Comparison of ENCODE assay signal across 33 mouse cellular contexts in genomic region chr7:100132379-100132778, GRCm38 (mm10). TPM values are rescaled to one million over a fixed set of nuclear protein-coding genes. Genes with fewer than 3 reads are reported as not detected.
DNase-seq lines count a peak whose midpoint lies in the region; ATAC-seq and TF ChIP-seq lines count a peak whose summit lies in the region.
"Had no signal": no experiment of that assay in that cellular context is flagged by ENCODE, and none has a peak within 500 bp of the region (broad histone marks: within the 10 kb centered on the region; RNA-seq: fewer than 3 reads in every experiment).

No protein-coding gene starts in this region.

- ATAC-seq in stomach, embryonic 16.5 days (ENCODE audit: insufficient read depth, low FRiP score), result peak; percentile 13; the same call in 1 of the 2 replicates
- ATAC-seq in stomach, postnatal 0 days (ENCODE audit: low FRiP score, low TSS enrichment), result no peak
- peak; percentile 45; the same call in 1 of the 2 replicates for ATAC-seq in intestine, embryonic 15.5 days
- ATAC-seq in limb, embryonic 14.5 days (ENCODE audit: low FRiP score, low read depth), result peak; percentile 30; the same call in 1 of the 2 replicates
- ATAC-seq in neural tube, embryonic 15.5 days (ENCODE audit: low FRiP score), result no peak
- ATAC-seq: CD4-positive, CD25-positive, alpha-beta regulatory T cell, adult 4 months; forebrain, postnatal 0 days; lung, postnatal 0 days; midbrain, embryonic 13.5 days had no signal

- no peak for TF ChIP-seq CTCF in stomach, postnatal 0 days (IDR thresholded peaks at IDR 0.05; ENCODE audit: low read depth)

- no peaks in the 10 kb centered on the region for H3K27me3 ChIP-seq in stomach, embryonic 16.5 days (ENCODE audit: control insufficient read depth, insufficient read depth, low read length)
- H3K27me3 ChIP-seq in stomach, postnatal 0 days (ENCODE audit: control insufficient read depth, insufficient read depth, low read length), result no peaks in the 10 kb centered on the region
- no peaks in the 10 kb centered on the region for H3K27me3 ChIP-seq in intestine, embryonic 15.5 days (replicated peaks)
- H3K27me3 ChIP-seq in limb, embryonic 14.5 days (ENCODE audit: control insufficient read depth, insufficient read depth, low read length), result no peaks in the 10 kb centered on the region
- H3K27me3 ChIP-seq in neural tube, embryonic 15.5 days (replicated peaks), result no peaks in the 10 kb centered on the region
- H3K27me3 ChIP-seq: embryonic facial prominence, embryonic 13.5 days; forebrain, embryonic 12.5 days; liver, embryonic 13.5 days; midbrain, embryonic 13.5 days; neural tube, embryonic 13.5 days; stomach, embryonic 15.5 days had no signal

- H3K9me3 ChIP-seq in stomach, embryonic 16.5 days (replicated peaks; ENCODE audit: control insufficient read depth, low read length), result no peaks in the 10 kb centered on the region
- H3K9me3 ChIP-seq in stomach, postnatal 0 days (ENCODE audit: control insufficient read depth, low read length), result no peaks in the 10 kb centered on the region
- H3K9me3 ChIP-seq in intestine, embryonic 15.5 days, result no peaks in the 10 kb centered on the region
- no peaks in the 10 kb centered on the region for H3K9me3 ChIP-seq in limb, embryonic 14.5 days (ENCODE audit: control insufficient read depth, low read length)
- no peaks in the 10 kb centered on the region for H3K9me3 ChIP-seq in neural tube, embryonic 15.5 days (replicated peaks)
- H3K9me3 ChIP-seq: embryonic facial prominence, embryonic 13.5 days; forebrain, embryonic 12.5 days; liver, embryonic 13.5 days; midbrain, embryonic 13.5 days; neural tube, embryonic 13.5 days; stomach, embryonic 15.5 days had no signal

- no peak for DNase-seq in stomach, postnatal 0 days (ENCODE audit: low spot score)
- DNase-seq in limb, embryonic 14.5 days (ENCODE audit: low spot score), result no peak
- DNase-seq in urinary bladder, adult 18-20 months (ENCODE audit: low spot score in 2 of 2), result no peak
- no peak for DNase-seq in heart, postnatal 10 days
- DNase-seq: adrenal gland, postnatal 25 days; cerebellum, adult 2 months; cerebellum, postnatal 25 days; forebrain, postnatal 0 days; gastrocnemius, postnatal 10 days; heart, postnatal 4 days; kidney, adult 8-10 months; kidney, postnatal 4 days; layer of hippocampus, postnatal 36 days; left cerebral cortex, postnatal 4 days; liver, embryonic 13.5 days; lung, adult 18-20 months; lung, postnatal 4 days; thymus, adult 18-20 months; thymus, postnatal 36 days had no signal

- 78% methylated on average over 1 of the region's 1 CpGs for WGBS in stomach, embryonic 16.5 days
- WGBS in stomach, postnatal 0 days, result 80% methylated on average over 1 of the region's 1 CpGs
- WGBS in intestine, embryonic 15.5 days, result 47% methylated on average over 1 of the region's 1 CpGs
- 50% methylated on average over 1 of the region's 1 CpGs for WGBS in limb, embryonic 14.5 days
- 74% methylated on average over 1 of the region's 1 CpGs for WGBS in neural tube, embryonic 15.5 days

- no peaks in the 10 kb centered on the region for H3K36me3 ChIP-seq in stomach, embryonic 16.5 days (ENCODE audit: control insufficient read depth, insufficient read depth, low read length)
- H3K36me3 ChIP-seq in stomach, postnatal 0 days (ENCODE audit: control insufficient read depth, insufficient read depth, low read length), result no peaks in the 10 kb centered on the region
- no peaks in the 10 kb centered on the region for H3K36me3 ChIP-seq in intestine, embryonic 15.5 days
- H3K36me3 ChIP-seq in limb, embryonic 14.5 days (ENCODE audit: control insufficient read depth, insufficient read depth, low read length), result no peaks in the 10 kb centered on the region
- H3K36me3 ChIP-seq in neural tube, embryonic 15.5 days, result no peaks in the 10 kb centered on the region
- H3K36me3 ChIP-seq: embryonic facial prominence, embryonic 13.5 days; forebrain, embryonic 12.5 days; liver, embryonic 13.5 days; midbrain, embryonic 13.5 days; neural tube, embryonic 13.5 days; stomach, embryonic 15.5 days had no signal

- H3K27ac ChIP-seq in stomach, embryonic 16.5 days (ENCODE audit: low read length), result no peak overlapping the region
- H3K27ac ChIP-seq in stomach, postnatal 0 days (replicated peaks), result no peak overlapping the region
- no peak overlapping the region for H3K27ac ChIP-seq in intestine, embryonic 15.5 days
- no peak overlapping the region; the same call in 1 of the 2 replicates for H3K27ac ChIP-seq in limb, embryonic 14.5 days (replicated peaks; ENCODE audit: low read depth, low read length)
- H3K27ac ChIP-seq in neural tube, embryonic 15.5 days (replicated peaks), result no peak overlapping the region
- H3K27ac ChIP-seq: embryonic facial prominence, embryonic 13.5 days; forebrain, embryonic 12.5 days; hindbrain, embryonic 14.5 days; kidney, postnatal 0 days; liver, embryonic 13.5 days; midbrain, embryonic 13.5 days; neural tube, embryonic 13.5 days; stomach, embryonic 15.5 days had no signal

- TF ChIP-seq POLR2A in limb, embryonic 14.5 days (IDR thresholded peaks at IDR 0.05; ENCODE audit: borderline replicate concordance, extremely low read depth, insufficient read depth, insufficient read length), result no peak

- H3K9ac ChIP-seq in stomach, embryonic 16.5 days (ENCODE audit: low read length), result no peak overlapping the region
- H3K9ac ChIP-seq in stomach, postnatal 0 days (ENCODE audit: low read length), result no peak overlapping the region
- no peak overlapping the region for H3K9ac ChIP-seq in intestine, embryonic 15.5 days
- H3K9ac ChIP-seq in limb, embryonic 14.5 days (ENCODE audit: low read depth, low read length, severe bottlenecking), result no peak overlapping the region
- no peak overlapping the region for H3K9ac ChIP-seq in neural tube, embryonic 15.5 days (replicated peaks)
- H3K9ac ChIP-seq: embryonic facial prominence, embryonic 13.5 days; forebrain, embryonic 12.5 days; forebrain, postnatal 0 days; hindbrain, embryonic 14.5 days; liver, embryonic 13.5 days; midbrain, embryonic 13.5 days; neural tube, embryonic 13.5 days; stomach, embryonic 15.5 days had no signal

- H3K4me3 ChIP-seq in stomach, embryonic 16.5 days (replicated peaks; ENCODE audit: low read length), result no peak overlapping the region
- H3K4me3 ChIP-seq in stomach, postnatal 0 days (ENCODE audit: low read depth, low read length), result no peak overlapping the region
- no peak overlapping the region for H3K4me3 ChIP-seq in intestine, embryonic 15.5 days (replicated peaks)
- no peak overlapping the region for H3K4me3 ChIP-seq in limb, embryonic 14.5 days (replicated peaks; ENCODE audit: low read length)
- no peak overlapping the region for H3K4me3 ChIP-seq in neural tube, embryonic 15.5 days (replicated peaks)
- H3K4me3 ChIP-seq: embryonic facial prominence, embryonic 13.5 days; erythroblast, embryonic 14.5 days; forebrain, embryonic 12.5 days; liver, embryonic 13.5 days; midbrain, embryonic 13.5 days; neural tube, embryonic 13.5 days; stomach, embryonic 15.5 days had no signal

- no peak overlapping the region for H3K4me2 ChIP-seq in stomach, embryonic 16.5 days (ENCODE audit: low read depth, low read length)
- H3K4me2 ChIP-seq in stomach, postnatal 0 days (replicated peaks; ENCODE audit: low read depth), result no peak overlapping the region
- no peak overlapping the region for H3K4me2 ChIP-seq in intestine, embryonic 15.5 days (replicated peaks)
- H3K4me2 ChIP-seq in limb, embryonic 14.5 days (replicated peaks; ENCODE audit: low read depth, low read length, severe bottlenecking), result no peak overlapping the region
- no peak overlapping the region for H3K4me2 ChIP-seq in neural tube, embryonic 15.5 days
- H3K4me2 ChIP-seq: embryonic facial prominence, embryonic 13.5 days; forebrain, embryonic 12.5 days; heart, embryonic 11.5 days; hindbrain, embryonic 14.5 days; liver, embryonic 13.5 days; midbrain, embryonic 13.5 days; neural tube, embryonic 13.5 days; stomach, embryonic 15.5 days had no signal

- no peak for TF ChIP-seq EP300 in stomach, postnatal 0 days (optimal IDR thresholded peaks at IDR 0.05)

- no peaks in the 10 kb centered on the region for H3K4me1 ChIP-seq in stomach, embryonic 16.5 days (ENCODE audit: control insufficient read depth, insufficient read depth, low read length)
- no peaks in the 10 kb centered on the region for H3K4me1 ChIP-seq in stomach, postnatal 0 days (replicated peaks; ENCODE audit: control insufficient read depth, insufficient read depth)
- H3K4me1 ChIP-seq in intestine, embryonic 15.5 days (replicated peaks), result no peaks in the 10 kb centered on the region
- no peaks in the 10 kb centered on the region for H3K4me1 ChIP-seq in limb, embryonic 14.5 days (ENCODE audit: control insufficient read depth, insufficient read depth, low read length)
- no peaks in the 10 kb centered on the region for H3K4me1 ChIP-seq in neural tube, embryonic 15.5 days
- H3K4me1 ChIP-seq: embryonic facial prominence, embryonic 13.5 days; forebrain, embryonic 12.5 days; liver, embryonic 13.5 days; midbrain, embryonic 13.5 days; neural tube, embryonic 13.5 days had no signal

- intact Hi-C loops in heart, postnatal 10 days (cut with DNase I), result no loop called here

RNA-seq across cellular contexts. Expression of gene Pold3, which starts 11.0 kb away (rescaled TPM):
- 47.8 and 50.6 TPM in 2 replicates for polyA plus RNA-seq in stomach, embryonic 16.5 days (2015; fragmentation: Nextera tagmentation; extraction: Ambion mirVana)
- polyA plus RNA-seq in stomach, postnatal 0 days (2015; fragmentation: Nextera tagmentation; extraction: Ambion mirVana), result 18.6 and 20.3 TPM in 2 replicates
- polyA plus RNA-seq in intestine, embryonic 15.5 days (2015; fragmentation: Nextera tagmentation; extraction: Ambion mirVana), result 52.6 and 54.7 TPM in 2 replicates
- polyA plus RNA-seq in limb, embryonic 14.5 days (2012; rRNA removed), result 40.3 and 51.0 TPM in 2 replicates
- polyA plus RNA-seq in limb, embryonic 14.5 days (2014; fragmentation: Nextera tagmentation; extraction: Ambion mirVana), result 53.5 and 55.6 TPM in 2 replicates
- 40.3 and 46.8 TPM in 2 replicates for polyA plus RNA-seq in neural tube, embryonic 15.5 days (2015; fragmentation: Nextera tagmentation; extraction: Ambion mirVana)
- total RNA-seq in heart, postnatal 10 days (2021), result 10 to 100 TPM; 14.9 to 16.2 TPM

RNA-seq across cellular contexts. Expression of gene Lipt2, which starts 26.7 kb away (rescaled TPM):
- 10.1 and 13.5 TPM in 2 replicates for polyA plus RNA-seq in stomach, embryonic 16.5 days (2015; fragmentation: Nextera tagmentation; extraction: Ambion mirVana)
- 8.8 and 10.2 TPM in 2 replicates for polyA plus RNA-seq in stomach, postnatal 0 days (2015; fragmentation: Nextera tagmentation; extraction: Ambion mirVana)
- 21.9 and 23.0 TPM in 2 replicates for polyA plus RNA-seq in intestine, embryonic 15.5 days (2015; fragmentation: Nextera tagmentation; extraction: Ambion mirVana)
- 16.3 and 18.3 TPM in 2 replicates for polyA plus RNA-seq in limb, embryonic 14.5 days (2012; rRNA removed)
- polyA plus RNA-seq in limb, embryonic 14.5 days (2014; fragmentation: Nextera tagmentation; extraction: Ambion mirVana), result 23.6 and 25.5 TPM in 2 replicates
- 16.9 and 17.0 TPM in 2 replicates for polyA plus RNA-seq in neural tube, embryonic 15.5 days (2015; fragmentation: Nextera tagmentation; extraction: Ambion mirVana)
- total RNA-seq in heart, postnatal 10 days (2021), result 1 to 10 TPM; 4.4 to 5.0 TPM
- polyA plus RNA-seq: CD4-positive, CD25-positive, alpha-beta regulatory T cell, adult 4 months had no signal

RNA-seq across cellular contexts. Expression of gene Kcne3, which starts 43.9 kb away (rescaled TPM):
- polyA plus RNA-seq in stomach, embryonic 16.5 days (2015; fragmentation: Nextera tagmentation; extraction: Ambion mirVana), result 13.9 and 17.1 TPM in 2 replicates
- 3.8 and 4.7 TPM in 2 replicates for polyA plus RNA-seq in stomach, postnatal 0 days (2015; fragmentation: Nextera tagmentation; extraction: Ambion mirVana)
- polyA plus RNA-seq in intestine, embryonic 15.5 days (2015; fragmentation: Nextera tagmentation; extraction: Ambion mirVana), result 58.7 and 63.1 TPM in 2 replicates
- polyA plus RNA-seq in limb, embryonic 14.5 days (2012; rRNA removed), result 17.3 and 21.8 TPM in 2 replicates
- 8.7 and 10.7 TPM in 2 replicates for polyA plus RNA-seq in limb, embryonic 14.5 days (2014; fragmentation: Nextera tagmentation; extraction: Ambion mirVana)
- 0.99 and 6.4 TPM in 2 replicates for polyA plus RNA-seq in neural tube, embryonic 15.5 days (2015; fragmentation: Nextera tagmentation; extraction: Ambion mirVana)
- 1 to 10 TPM in 1 of 2 experiments, under 1 TPM in 1; 0.99 to 2.0 TPM for total RNA-seq in heart, postnatal 10 days (2021)
- total RNA-seq: forebrain, postnatal 0 days; layer of hippocampus, postnatal 36 days; left cerebral cortex, postnatal 4 days had no signal
- polyA plus RNA-seq: CD4-positive, CD25-positive, alpha-beta regulatory T cell, adult 4 months; cerebellum, adult 2 months; erythroblast, embryonic 14.5 days; forebrain, postnatal 0 days had no signal

Comparison
In these comparisons a context has a peak if more than half of its experiments do, and no peak if none do; other contexts are left out.
1. ATAC-seq: peak in stomach, embryonic 16.5 days (single experiment), intestine, embryonic 15.5 days (single experiment) and limb, embryonic 14.5 days (single experiment); none in stomach, postnatal 0 days (single experiment) and neural tube, embryonic 15.5 days (single experiment).